Mouse (Mus musculus): ENCODE measurements at regions not wholly inside any gene's neighbourhood (a gene's known extent, or its start where the extent isn't known, plus 50 kb on each side); places are given as distances from the start of the nearest gene placed in this dataset.

DNA sequence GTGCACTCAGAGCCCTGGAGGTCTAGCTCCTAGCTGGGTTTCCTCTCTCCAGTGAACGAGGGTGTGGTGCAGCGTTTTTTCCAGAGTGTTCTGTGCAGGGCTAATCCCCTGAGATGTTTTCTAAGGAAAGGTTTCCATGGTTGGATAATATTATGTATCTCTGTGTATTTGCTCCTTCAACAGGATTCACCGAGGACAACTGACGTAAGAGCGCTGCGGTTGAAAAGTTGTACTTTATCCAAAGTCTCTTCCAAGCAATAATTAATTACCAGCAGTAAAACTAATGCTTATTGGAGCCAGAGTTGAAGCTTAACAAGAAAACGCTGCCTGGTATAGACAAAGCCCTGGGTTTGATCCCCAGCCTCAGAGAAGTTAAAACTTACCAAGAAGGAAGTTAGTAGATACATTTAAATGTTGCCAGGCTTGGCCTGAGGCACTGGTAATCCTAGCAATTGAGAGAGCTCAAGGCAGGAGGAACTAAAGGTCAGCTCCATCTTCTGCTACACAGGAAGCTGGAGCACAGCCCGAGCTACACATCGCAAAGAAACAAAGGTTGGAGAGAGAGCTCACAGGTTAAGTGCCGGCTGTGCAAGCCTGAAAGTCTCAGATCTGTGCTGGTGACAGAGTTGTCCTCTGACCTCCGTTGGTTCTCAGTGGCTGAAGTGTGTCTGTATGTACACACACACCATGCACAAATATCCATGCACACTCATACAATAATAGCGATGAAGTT is 51.2 kb upstream of the Rap1b start:
- TF ChIP-seq USF1 (IDR thresholded peaks at IDR 0.05; ENCODE audit: low read depth) (no peak), MAX (IDR thresholded peaks at IDR 0.05) (no peak), MYOG (IDR thresholded peaks at IDR 0.05; ENCODE audit: control insufficient read depth, extremely low read depth, insufficient read length) (no peak), CTCF (IDR thresholded peaks at IDR 0.05; ENCODE audit: control insufficient read depth, insufficient read depth, insufficient read length) (no peak), FOSL1 (IDR thresholded peaks at IDR 0.05; ENCODE audit: insufficient read depth, low read length, poor library complexity, severe bottlenecking) (no peak), MYOD1 (IDR thresholded peaks at IDR 0.05; ENCODE audit: control insufficient read depth, insufficient read length, low read depth) (no peak), CEBPB (IDR thresholded peaks at IDR 0.05; ENCODE audit: low read depth) (no peak)

GRCm38 (mm10) chr10:117897766-117898165 is 51.9 kb upstream of the Rap1b start:
- no peaks in the 10 kb centered on the region for H3K79me3 ChIP-seq (ENCODE audit: low read depth)
- H3K36me3 ChIP-seq (ENCODE audit: control insufficient read depth, insufficient read depth) = no peaks in the 10 kb centered on the region
- no peak overlapping the region for H3ac ChIP-seq (ENCODE audit: control insufficient read depth, insufficient read length, low read depth)
- H3K4me3 ChIP-seq (ENCODE audit: insufficient read depth, poor library complexity, severe bottlenecking) = no peak overlapping the region
- no peaks in the 10 kb centered on the region for H3K27me3 ChIP-seq (ENCODE audit: control insufficient read depth, insufficient read depth, insufficient read length)
- TF ChIP-seq FOSL1 (IDR thresholded peaks at IDR 0.05; ENCODE audit: insufficient read depth, low read length, poor library complexity, severe bottlenecking) (no peak), CTCF (IDR thresholded peaks at IDR 0.05; ENCODE audit: control insufficient read depth, insufficient read depth, insufficient read length) (no peak), USF1 (IDR thresholded peaks at IDR 0.05; ENCODE audit: low read depth) (no peak), CEBPB (IDR thresholded peaks at IDR 0.05; ENCODE audit: low read depth) (no peak), MYOD1 (IDR thresholded peaks at IDR 0.05; ENCODE audit: control insufficient read depth, insufficient read length, low read depth) (no peak), MAX (IDR thresholded peaks at IDR 0.05) (no peak), MYOG (IDR thresholded peaks at IDR 0.05; ENCODE audit: control insufficient read depth, extremely low read depth, insufficient read length) (no peak)
- no peaks in the 10 kb centered on the region for H3K79me2 ChIP-seq (ENCODE audit: control insufficient read depth, insufficient read depth)

More for the DNA sequence above, 51.2 kb upstream of the Rap1b start:
- Histone ChIP-seq H3K27me3 (ENCODE audit: control insufficient read depth, insufficient read depth, insufficient read length) (no peaks in the 10 kb centered on the region), H3K36me3 (ENCODE audit: control insufficient read depth, insufficient read depth) (no peaks in the 10 kb centered on the region), H3ac (ENCODE audit: control insufficient read depth, insufficient read length, low read depth) (no peak overlapping the region), H3K79me3 (ENCODE audit: low read depth) (no peaks in the 10 kb centered on the region), H3K4me3 (ENCODE audit: insufficient read depth, poor library complexity, severe bottlenecking) (no peak overlapping the region), H3K79me2 (ENCODE audit: control insufficient read depth, insufficient read depth) (no peaks in the 10 kb centered on the region)

DNA sequence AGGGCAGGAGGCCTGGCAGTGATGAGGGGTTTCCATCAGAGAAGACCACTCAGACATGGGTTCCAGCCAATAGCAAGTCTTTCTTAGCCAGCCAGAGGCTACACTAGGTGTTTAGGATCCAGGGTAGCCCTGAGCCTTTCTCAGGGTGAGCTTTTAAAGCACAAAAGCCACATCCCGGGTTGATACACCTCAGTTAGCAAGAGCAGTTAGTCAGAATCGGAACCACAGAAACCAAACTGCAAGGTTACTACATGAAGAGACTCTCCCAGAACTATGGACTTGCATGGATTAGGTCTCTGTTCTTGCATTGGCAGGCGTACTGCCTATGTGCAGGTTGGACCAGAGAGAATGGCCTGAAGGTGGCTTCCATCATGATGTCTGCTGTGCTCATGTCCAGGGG is 52.6 kb upstream of the Rap1b start:
- Histone ChIP-seq H3K79me2 (ENCODE audit: control insufficient read depth, insufficient read depth) (no peaks in the 10 kb centered on the region), H3K79me3 (ENCODE audit: low read depth) (no peaks in the 10 kb centered on the region), H3K36me3 (ENCODE audit: control insufficient read depth, insufficient read depth) (no peaks in the 10 kb centered on the region), H3ac (ENCODE audit: control insufficient read depth, insufficient read length, low read depth) (no peak overlapping the region), H3K4me3 (ENCODE audit: insufficient read depth, poor library complexity, severe bottlenecking) (no peak overlapping the region), H3K27me3 (ENCODE audit: control insufficient read depth, insufficient read depth, insufficient read length) (no peaks in the 10 kb centered on the region)
- TF ChIP-seq MYOG (IDR thresholded peaks at IDR 0.05; ENCODE audit: control insufficient read depth, extremely low read depth, insufficient read length) = no peak
- TF ChIP-seq MAX (IDR thresholded peaks at IDR 0.05) = no peak

DNA sequence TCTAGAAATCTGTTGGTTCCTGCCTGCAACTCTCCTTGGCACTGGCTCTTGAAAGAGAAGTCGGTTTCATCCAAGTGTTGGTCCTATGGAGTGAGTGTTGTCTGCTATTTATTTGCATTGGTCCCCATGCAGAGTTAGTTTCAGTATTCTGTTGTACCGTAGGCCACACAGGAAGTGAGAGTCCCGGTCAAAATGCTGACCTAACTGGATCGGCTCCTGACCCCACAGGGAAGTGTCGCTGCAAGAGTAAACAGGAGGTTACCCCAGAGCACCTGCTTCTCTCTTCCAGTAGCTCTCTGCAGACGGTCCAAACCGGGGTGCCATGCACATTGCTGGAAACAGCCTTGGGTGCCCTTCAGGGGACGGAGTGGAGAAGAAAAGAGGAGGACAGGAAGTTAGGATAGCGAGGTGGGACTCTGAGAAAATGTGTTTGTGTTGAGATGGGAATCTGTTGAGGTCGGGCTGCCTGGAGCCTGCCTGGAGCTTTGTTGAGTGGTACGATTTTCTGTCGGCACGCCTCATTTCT is 53.6 kb upstream of the Rap1b start:
- H3K36me3 ChIP-seq (ENCODE audit: control insufficient read depth, insufficient read depth) = no peaks in the 10 kb centered on the region
- no peak for TF ChIP-seq MAX (IDR thresholded peaks at IDR 0.05)
- no peak for TF ChIP-seq FOSL1 (IDR thresholded peaks at IDR 0.05; ENCODE audit: insufficient read depth, low read length, poor library complexity, severe bottlenecking)
- TF ChIP-seq CEBPB (IDR thresholded peaks at IDR 0.05; ENCODE audit: low read depth) = no peak
- TF ChIP-seq USF1 (IDR thresholded peaks at IDR 0.05; ENCODE audit: low read depth) = no peak
- no peak for TF ChIP-seq MYOD1 (IDR thresholded peaks at IDR 0.05; ENCODE audit: control insufficient read depth, insufficient read length, low read depth)
- no peak for TF ChIP-seq CTCF (IDR thresholded peaks at IDR 0.05; ENCODE audit: control insufficient read depth, insufficient read depth, insufficient read length)
- no peak for TF ChIP-seq MYOG (IDR thresholded peaks at IDR 0.05; ENCODE audit: control insufficient read depth, extremely low read depth, insufficient read length)
- H3K79me3 ChIP-seq (ENCODE audit: low read depth) = no peaks in the 10 kb centered on the region
- H3ac ChIP-seq (ENCODE audit: control insufficient read depth, insufficient read length, low read depth) = no peak overlapping the region
- H3K4me3 ChIP-seq (ENCODE audit: insufficient read depth, poor library complexity, severe bottlenecking) = no peak overlapping the region
- H3K79me2 ChIP-seq (ENCODE audit: control insufficient read depth, insufficient read depth) = no peaks in the 10 kb centered on the region
- H3K27me3 ChIP-seq (ENCODE audit: control insufficient read depth, insufficient read depth, insufficient read length) = no peaks in the 10 kb centered on the region

DNA sequence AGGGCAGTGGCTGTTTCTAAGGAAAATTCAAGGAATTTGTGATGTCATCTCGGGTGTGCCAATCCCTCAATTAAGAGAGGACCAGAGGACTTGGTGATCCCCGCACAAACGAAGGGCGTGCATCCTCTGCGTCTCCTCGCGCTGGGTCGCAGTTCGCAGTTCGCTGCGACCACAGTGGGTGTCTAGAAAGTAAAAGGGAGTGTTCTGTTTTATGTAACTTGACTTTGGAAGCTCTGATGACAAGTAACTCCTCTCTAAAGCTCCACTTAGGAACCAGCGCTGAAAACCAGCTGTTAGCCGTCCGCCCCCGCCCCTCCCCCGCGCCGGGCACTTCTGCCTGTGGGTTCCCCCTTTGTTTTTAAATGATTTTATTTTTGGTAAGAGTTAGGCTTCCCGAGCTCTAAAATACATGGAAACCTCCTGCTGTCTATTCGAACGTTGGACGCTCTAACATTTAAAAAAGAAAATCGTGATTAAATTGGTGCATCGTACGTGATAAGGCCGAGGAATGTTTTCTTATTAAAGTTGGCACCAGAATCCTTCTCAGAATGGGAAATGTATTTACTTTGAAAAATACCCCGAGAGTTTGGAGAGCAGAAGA is 59.9 kb upstream of the Rap1b start:
- Histone ChIP-seq H3K79me3 (ENCODE audit: low read depth) (no peaks in the 10 kb centered on the region), H3K4me3 (ENCODE audit: insufficient read depth, poor library complexity, severe bottlenecking) (peak overlapping the region; percentile 12), H3K27me3 (ENCODE audit: control insufficient read depth, insufficient read depth, insufficient read length) (no peaks in the 10 kb centered on the region), H3ac (ENCODE audit: control insufficient read depth, insufficient read length, low read depth) (peak overlapping the region; percentile 41), H3K36me3 (ENCODE audit: control insufficient read depth, insufficient read depth) (no peaks in the 10 kb centered on the region), H3K79me2 (ENCODE audit: control insufficient read depth, insufficient read depth) (no peaks in the 10 kb centered on the region)
- TF ChIP-seq MAX (IDR thresholded peaks at IDR 0.05) (no peak), MYOG (IDR thresholded peaks at IDR 0.05; ENCODE audit: control insufficient read depth, extremely low read depth, insufficient read length) (no peak), MYOD1 (IDR thresholded peaks at IDR 0.05; ENCODE audit: control insufficient read depth, insufficient read length, low read depth) (no peak), USF1 (IDR thresholded peaks at IDR 0.05; ENCODE audit: low read depth) (no peak), CTCF (IDR thresholded peaks at IDR 0.05; ENCODE audit: control insufficient read depth, insufficient read depth, insufficient read length) (no peak), FOSL1 (IDR thresholded peaks at IDR 0.05; ENCODE audit: insufficient read depth, low read length, poor library complexity, severe bottlenecking) (no peak), CEBPB (IDR thresholded peaks at IDR 0.05; ENCODE audit: low read depth) (no peak)

Data from C2C12 (cell line).